Mouse (Mus musculus) erythroid progenitor cell, adult 5-6 weeks (primary cell): ENCODE results near the gene Fbxl7. TPM values are rescaled to one million over a fixed set of nuclear protein-coding genes. Genes with fewer than 3 reads are reported as not detected.

Experiments used
- ATAC-seq: replicated peaks from 2 replicates; pipeline ENCODE4 v1.8.0; 2016; ENCODE audit warnings: moderate number of reproducible peaks, mild to moderate bottlenecking, moderate TSS enrichment, inconsistent platforms; ENCODE audit not compliant: poor library complexity, low FRiP score, severe bottlenecking
- total RNA-seq, 2 experiments: library from RNA; stranded (forward) in 1 of 2; stranded (reverse) in 1 of 2; fragments of 150-400 nt in 1 of 2; fragments of 186-747, 209-891 nt in 1 of 2; gene quantifications; 2 replicates each; pipeline versions ENCODE4 v1.2.3 to v1.2.4; 2015 to 2017; ENCODE audit warnings: low replicate concordance in 2 of 2

Fbxl7 gene
- total RNA-seq (2015; ENCODE audit: low replicate concordance): not detected in 2 replicates
- not detected in 2 replicates for total RNA-seq (2017; ENCODE audit: low replicate concordance)

- ATAC-seq: no peak
These were observed at the start of gene Fbxl7 for GRCm38 (mm10) chr15:26895251-26895711. Gene Fbxl7, minus strand, starts transcription at chr15:26895580.

- no peak for ATAC-seq
These were observed 26.6 kb upstream of the Fbxl7 start for GRCm38 (mm10) chr15:26922026-26922425.

GRCm38 (mm10) chr15:26913427-26913826 lies 18.0 kb upstream of the Fbxl7 start:
- ATAC-seq: no peak

- no peak for ATAC-seq
These were observed 381 bp upstream of the Fbxl7 start for GRCm38 (mm10) chr15:26895761-26896160.

- ATAC-seq: no peak
These were observed 565 bp downstream of the Fbxl7 start for GRCm38 (mm10) chr15:26894801-26895229.

GRCm38 (mm10) chr15:26894031-26894655 lies 1.2 kb downstream of the Fbxl7 start:
- ATAC-seq: no peak

GRCm38 (mm10) chr15:26893136-26893535 lies 2.2 kb downstream of the Fbxl7 start:
- ATAC-seq: no peak

- ATAC-seq: no peak
These were observed 5.4 kb downstream of the Fbxl7 start for GRCm38 (mm10) chr15:26889971-26890370.

- ATAC-seq: no peak
These were observed 7.2 kb downstream of the Fbxl7 start for GRCm38 (mm10) chr15:26888170-26888569.

- ATAC-seq: no peak
These were observed 9.4 kb downstream of the Fbxl7 start for GRCm38 (mm10) chr15:26885979-26886378.

- ATAC-seq: no peak
These were observed 15.0 kb downstream of the Fbxl7 start for GRCm38 (mm10) chr15:26880212-26880956.

- ATAC-seq: no peak
These were observed 19.7 kb downstream of the Fbxl7 start for GRCm38 (mm10) chr15:26875687-26876086.

- ATAC-seq: no peak
These were observed 23.1 kb downstream of the Fbxl7 start for GRCm38 (mm10) chr15:26872234-26872633.

GRCm38 (mm10) chr15:26869197-26869596 lies 26.2 kb downstream of the Fbxl7 start:
- ATAC-seq: no peak

- ATAC-seq: no peak
These were observed 27.9 kb downstream of the Fbxl7 start for GRCm38 (mm10) chr15:26867521-26867920.

- ATAC-seq: no peak
These were observed 33.2 kb downstream of the Fbxl7 start for GRCm38 (mm10) chr15:26862173-26862572.

GRCm38 (mm10) chr15:26849626-26850025 lies 45.8 kb downstream of the Fbxl7 start:
- no peak for ATAC-seq

- ATAC-seq: no peak
These were observed 53.2 kb downstream of the Fbxl7 start for GRCm38 (mm10) chr15:26842216-26842615.

- ATAC-seq: no peak
These were observed 57.0 kb downstream of the Fbxl7 start for GRCm38 (mm10) chr15:26838386-26838785.

GRCm38 (mm10) chr15:26837200-26837599 lies 58.2 kb downstream of the Fbxl7 start:
- no peak for ATAC-seq

GRCm38 (mm10) chr15:26834415-26834814 lies 61.0 kb downstream of the Fbxl7 start:
- no peak for ATAC-seq
